Mouse (Mus musculus) limb, embryonic 12.5 days (tissue): ENCODE data around the gene Dhx9. TPM values are rescaled to one million over a fixed set of nuclear protein-coding genes. Genes with fewer than 3 reads are reported as not detected.
"Not testable (repeated sequence)": the region's sequence is repeated elsewhere in the genome, so short reads cannot be mapped to it uniquely, and the experiment has no call there.

Experiments used
- ATAC-seq: fragments of 200-750 bp; cut with Nextera tagmentation; 2 replicates; pipeline ENCODE4 v1.8.0; 2017; ENCODE audit warnings: low read depth, moderate TSS enrichment; ENCODE audit not compliant: insufficient number of reproducible peaks, insufficient read depth, low FRiP score, low TSS enrichment
- H3K27ac ChIP-seq: fragments of 300-500 bp; sonication (generic); 2 replicates; pipeline ENCODE4 v1.5.1; 2016; ENCODE audit warnings: mild to moderate bottlenecking, moderate library complexity
- H3K27me3 ChIP-seq: fragments of 300-500 bp; sonication (generic); 2 replicates; pipeline ENCODE4 v1.6.1; 2016; ENCODE audit warnings: mild to moderate bottlenecking, moderate library complexity
- H3K36me3 ChIP-seq: fragments of 300-500 bp; sonication (generic); 2 replicates; pipeline ENCODE4 v1.6.1; 2016; ENCODE audit warnings: mild to moderate bottlenecking, moderate library complexity
- H3K4me1 ChIP-seq: fragments of 300-500 bp; sonication (generic); replicated peaks from 2 replicates; pipeline ENCODE4 v1.6.1; 2016
- H3K4me2 ChIP-seq: fragments of 300-500 bp; sonication (generic); 2 replicates; pipeline ENCODE4 v1.6.1; 2016; ENCODE audit warnings: mild to moderate bottlenecking, moderate library complexity
- H3K4me3 ChIP-seq: fragments of 300-500 bp; sonication (generic); replicated peaks from 2 replicates; pipeline ENCODE4 v1.5.1; 2016; ENCODE audit warnings: mild to moderate bottlenecking
- H3K9ac ChIP-seq: fragments of 300-500 bp; sonication (generic); replicated peaks from 2 replicates; pipeline ENCODE4 v1.6.1; 2016; ENCODE audit warnings: mild to moderate bottlenecking, moderate library complexity
- H3K9me3 ChIP-seq: fragments of 300-500 bp; sonication (generic); 2 replicates; pipeline ENCODE4 v1.6.1; 2016; ENCODE audit warnings: mild to moderate bottlenecking, moderate library complexity
- WGBS: fragments of 180-500 bp; shearing (Covaris S2); methylation state at CpG from one replicate; pipeline ENCODE4 v1.1.7; 2016; 5-methylcytosine and 5-hydroxymethylcytosine counted together
- polyA plus RNA-seq: library from polyadenylated mRNA; unstranded; fragments of >200 nt; fragmentation: Nextera tagmentation; extraction: Ambion mirVana; gene quantifications from 2 replicates; pipeline ENCODE4 v1.2.1, GENCODE M21; 2016

Gene Dhx9
- polyA plus RNA-seq, 1 experiment from 2014 or later, result 57.0 TPM

GRCm38 (mm10) chr1:153486120-153486519 is 1.3 kb downstream of the Dhx9 start:
- 10% methylated on average over 6 of the region's 6 CpGs for WGBS
- peaks cover 20% of the 10 kb centered on the region for H3K4me1 ChIP-seq
- not testable (repeated sequence) for H3K27ac ChIP-seq

GRCm38 (mm10) chr1:153485201-153485796 is 2.2 kb downstream of the Dhx9 start:
- WGBS, result 75% methylated on average over 2 of the region's 2 CpGs
- Histone ChIP-seq H3K27me3 (no peaks in the 10 kb centered on the region), H3K27ac (no peak overlapping the region), H3K4me2 (peak overlapping the region; percentile 92), H3K9ac (peak overlapping the region; percentile 34; the same call in 1 of the 2 replicates), H3K4me1 (peaks cover 20% of the 10 kb centered on the region), H3K4me3 (peak overlapping the region; percentile 98), H3K36me3 (peaks cover 31% of the 10 kb centered on the region), H3K9me3 (no peaks in the 10 kb centered on the region)
- no peak for ATAC-seq

More at GRCm38 (mm10) chr1:153486120-153486519, 1.3 kb downstream of the Dhx9 start:
- peaks cover 23% of the 10 kb centered on the region for H3K36me3 ChIP-seq
- peak overlapping the region; percentile 92 for H3K4me2 ChIP-seq
- peak overlapping the region; percentile 99 for H3K9ac ChIP-seq
- H3K9me3 ChIP-seq, ATAC-seq, H3K27me3 ChIP-seq: not testable (repeated sequence)
- peak overlapping the region; percentile 98 for H3K4me3 ChIP-seq

GRCm38 (mm10) chr1:153481025-153481412 is 6.4 kb downstream of the Dhx9 start:
- Histone ChIP-seq H3K27ac (no peak overlapping the region), H3K36me3 (peaks cover 72% of the 10 kb centered on the region), H3K4me2 (no peak overlapping the region), H3K4me3 (no peak overlapping the region), H3K9ac (no peak overlapping the region), H3K9me3 (no peaks in the 10 kb centered on the region), H3K27me3 (no peaks in the 10 kb centered on the region), H3K4me1 (peaks cover 17% of the 10 kb centered on the region)
- no peak for ATAC-seq
- WGBS, result 96% methylated on average over 1 of the region's 1 CpGs

GRCm38 (mm10) chr1:153480386-153481024 is 7.0 kb downstream of the Dhx9 start:
- no peak for ATAC-seq
- Histone ChIP-seq H3K4me2 (no peak overlapping the region), H3K9me3 (no peaks in the 10 kb centered on the region), H3K27me3 (no peaks in the 10 kb centered on the region), H3K9ac (no peak overlapping the region), H3K27ac (no peak overlapping the region), H3K4me1 (peaks cover 14% of the 10 kb centered on the region), H3K4me3 (no peak overlapping the region), H3K36me3 (peaks cover 77% of the 10 kb centered on the region)
- WGBS, result 59% methylated on average over 1 of the region's 1 CpGs

GRCm38 (mm10) chr1:153479296-153479695 is 8.2 kb downstream of the Dhx9 start:
- H3K9me3 ChIP-seq, result no peaks in the 10 kb centered on the region
- H3K9ac ChIP-seq, result no peak overlapping the region
- no peak overlapping the region for H3K4me2 ChIP-seq
- no peaks in the 10 kb centered on the region for H3K27me3 ChIP-seq
- H3K27ac ChIP-seq, result no peak overlapping the region
- 89% methylated on average over 1 of the region's 1 CpGs for WGBS
- no peak for ATAC-seq
- H3K36me3 ChIP-seq, result peaks cover 89% of the 10 kb centered on the region
- peaks cover 3% of the 10 kb centered on the region for H3K4me1 ChIP-seq
- H3K4me3 ChIP-seq, result no peak overlapping the region

- 85% methylated on average over 1 of the region's 1 CpGs for WGBS
- no peak overlapping the region for H3K4me3 ChIP-seq
- no peak overlapping the region for H3K9ac ChIP-seq
- H3K9me3 ChIP-seq, result no peaks in the 10 kb centered on the region
- no peaks in the 10 kb centered on the region for H3K4me1 ChIP-seq
- no peak for ATAC-seq
- peaks cover 88% of the 10 kb centered on the region for H3K36me3 ChIP-seq
- H3K4me2 ChIP-seq, result no peak overlapping the region
- H3K27me3 ChIP-seq, result no peaks in the 10 kb centered on the region
- H3K27ac ChIP-seq, result no peak overlapping the region
These were observed 25.7 kb downstream of the Dhx9 start for GRCm38 (mm10) chr1:153461796-153462195.

- H3K9me3 ChIP-seq, result no peaks in the 10 kb centered on the region
- no peak overlapping the region for H3K4me3 ChIP-seq
- H3K9ac ChIP-seq, result no peak overlapping the region
- no peak for ATAC-seq
- no peaks in the 10 kb centered on the region for H3K27me3 ChIP-seq
- no peaks in the 10 kb centered on the region for H3K4me1 ChIP-seq
- 91% methylated on average over 5 of the region's 5 CpGs for WGBS
- H3K27ac ChIP-seq, result no peak overlapping the region
- peaks cover 81% of the 10 kb centered on the region for H3K36me3 ChIP-seq
- no peak overlapping the region for H3K4me2 ChIP-seq
These were observed 31.3 kb downstream of the Dhx9 start for GRCm38 (mm10) chr1:153456137-153456536.

GRCm38 (mm10) chr1:153453146-153453642 is 34.3 kb downstream of the Dhx9 start:
- Histone ChIP-seq H3K4me1 (no peaks in the 10 kb centered on the region), H3K4me2 (no peak overlapping the region), H3K27me3 (no peaks in the 10 kb centered on the region), H3K4me3 (no peak overlapping the region), H3K36me3 (peaks cover 65% of the 10 kb centered on the region), H3K9ac (no peak overlapping the region), H3K27ac (no peak overlapping the region), H3K9me3 (no peaks in the 10 kb centered on the region)
- WGBS, result 87% methylated on average over 3 of the region's 3 CpGs
- ATAC-seq, result no peak

- Histone ChIP-seq H3K36me3 (peaks cover 55% of the 10 kb centered on the region), H3K4me3 (no peak overlapping the region), H3K4me1 (no peaks in the 10 kb centered on the region), H3K4me2 (no peak overlapping the region), H3K9ac (no peak overlapping the region), H3K9me3 (no peaks in the 10 kb centered on the region), H3K27ac (no peak overlapping the region), H3K27me3 (no peaks in the 10 kb centered on the region)
- WGBS, result 76% methylated on average over 10 of the region's 10 CpGs
- ATAC-seq, result no peak
These were observed 36.0 kb downstream of the Dhx9 start for GRCm38 (mm10) chr1:153451237-153452154.

- H3K36me3 ChIP-seq, result peaks cover 18% of the 10 kb centered on the region
- H3K4me3 ChIP-seq, result no peak overlapping the region
- H3K4me2 ChIP-seq, result no peak overlapping the region
- H3K27ac ChIP-seq, result no peak overlapping the region
- no peak for ATAC-seq
- H3K4me1 ChIP-seq, result no peaks in the 10 kb centered on the region
- H3K27me3 ChIP-seq, result no peaks in the 10 kb centered on the region
- H3K9ac ChIP-seq, result no peak overlapping the region
- 94% methylated on average over 20 of the region's 20 CpGs for WGBS
- H3K9me3 ChIP-seq, result no peaks in the 10 kb centered on the region
These were observed 41.2 kb downstream of the Dhx9 start for GRCm38 (mm10) chr1:153446120-153446831.
